Mouse (Mus musculus): ENCODE measurements around the gene Ints5.

GRCm38 (mm10) chr19:8919684-8920072, 26.9 kb downstream of the Ints5 start:
- no peak for TF ChIP-seq CTCF (IDR thresholded peaks at IDR 0.05)
- no peak for TF ChIP-seq EP300 (IDR thresholded peaks at IDR 0.05)
